Mouse (Mus musculus): ENCODE measurements at regions not wholly inside any gene's neighbourhood (a gene's known extent, or its start where the extent isn't known, plus 50 kb on each side); places are given as distances from the start of the nearest gene placed in this dataset.

DNA sequence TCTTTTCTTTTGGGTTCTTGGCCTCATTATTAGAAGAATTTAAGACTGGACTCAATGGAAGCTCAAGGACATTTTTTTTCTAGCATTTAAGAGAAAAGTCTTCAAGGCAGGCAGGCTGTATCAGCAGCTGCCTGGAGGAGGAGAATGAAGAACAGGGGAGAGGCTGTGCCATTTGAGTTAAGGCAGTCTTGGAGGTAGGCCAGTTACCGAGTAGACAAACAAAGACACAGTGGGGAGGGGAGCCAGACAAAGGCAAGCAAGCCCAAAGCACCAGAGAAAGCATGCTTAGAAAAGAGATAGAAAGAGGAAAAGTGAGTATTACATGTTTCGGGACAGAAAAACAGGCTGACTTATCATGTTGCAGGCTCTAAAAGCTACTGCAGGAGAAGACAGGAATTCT, 392.0 kb downstream of the Igsf11 start:
- DNase-seq (ENCODE audit: low spot score in 2 of 2) = no peak

DNA sequence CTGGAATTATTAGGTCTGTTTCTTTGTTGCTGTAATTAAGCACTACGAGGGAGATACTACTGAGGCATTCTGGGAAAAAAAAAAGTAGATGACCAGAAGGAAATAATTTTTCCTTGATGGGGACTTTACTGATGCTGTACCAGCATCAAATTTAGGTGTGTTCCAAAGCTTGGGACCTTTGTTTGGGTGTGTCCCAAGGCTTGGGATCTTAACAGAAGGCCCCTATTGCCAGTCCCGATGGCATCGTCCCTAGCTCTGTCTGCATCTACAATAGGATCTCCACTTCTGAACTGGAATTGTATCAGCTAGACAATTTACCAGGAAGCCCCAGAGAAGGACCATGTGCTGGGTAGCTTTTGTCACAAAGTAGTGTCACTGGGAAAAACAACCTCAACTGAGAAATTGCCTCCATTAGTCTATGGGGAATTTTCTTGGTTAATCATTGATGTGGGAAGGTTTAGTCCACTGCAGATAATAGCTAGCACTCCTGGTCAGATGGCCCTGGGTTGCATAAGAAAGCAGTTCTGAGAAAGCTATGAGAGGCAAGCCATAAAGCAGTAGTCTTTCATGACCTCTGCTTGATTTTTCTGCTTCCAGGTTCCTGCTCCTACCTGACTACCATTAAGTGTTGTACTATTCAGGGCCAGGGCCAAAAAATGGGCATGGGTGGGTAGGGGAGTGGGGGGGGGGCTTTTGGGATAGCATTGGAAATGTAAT, 392.7 kb downstream of the Igsf11 start:
- DNase-seq (ENCODE audit: low spot score in 2 of 2) = no peak

DNA sequence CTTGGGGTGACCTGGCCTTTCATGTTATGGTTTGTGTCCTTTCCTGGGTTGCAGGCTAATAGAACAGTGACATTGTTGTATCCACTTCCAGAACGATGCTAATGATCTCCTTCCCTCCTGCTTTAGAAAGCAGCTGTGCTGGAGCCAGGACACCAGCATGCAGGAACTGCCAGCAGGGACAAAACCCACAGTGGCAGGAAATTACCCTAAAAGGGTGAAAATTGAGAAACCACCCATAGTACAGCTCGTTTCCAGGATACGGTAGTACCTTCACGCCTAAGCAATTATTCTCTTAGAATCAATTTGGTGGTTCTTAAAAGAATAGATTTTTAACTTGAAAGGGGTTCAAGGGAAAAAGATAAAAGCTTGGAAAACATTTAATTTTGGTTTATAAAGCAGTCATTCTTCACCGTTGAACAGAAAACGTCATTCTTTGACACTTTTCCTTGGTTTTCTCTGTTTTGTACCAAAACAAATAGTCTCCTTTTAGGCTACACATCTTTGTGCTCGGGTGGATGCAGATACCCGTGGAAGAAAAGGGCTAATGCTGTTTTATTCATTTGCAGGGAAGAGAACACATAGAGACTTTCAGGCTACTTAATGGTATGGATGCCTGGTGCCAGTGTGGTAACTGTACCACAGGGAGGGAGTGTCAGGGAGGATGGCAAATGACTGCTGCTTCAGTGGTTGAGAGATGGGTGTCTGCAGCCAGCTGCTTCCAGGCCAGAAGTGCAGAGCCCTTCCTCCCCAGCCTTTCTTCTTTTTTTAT, 394.5 kb downstream of the Igsf11 start:
- peak; percentile 34 to 43 for DNase-seq (ENCODE audit: low spot score in 2 of 2)

DNA sequence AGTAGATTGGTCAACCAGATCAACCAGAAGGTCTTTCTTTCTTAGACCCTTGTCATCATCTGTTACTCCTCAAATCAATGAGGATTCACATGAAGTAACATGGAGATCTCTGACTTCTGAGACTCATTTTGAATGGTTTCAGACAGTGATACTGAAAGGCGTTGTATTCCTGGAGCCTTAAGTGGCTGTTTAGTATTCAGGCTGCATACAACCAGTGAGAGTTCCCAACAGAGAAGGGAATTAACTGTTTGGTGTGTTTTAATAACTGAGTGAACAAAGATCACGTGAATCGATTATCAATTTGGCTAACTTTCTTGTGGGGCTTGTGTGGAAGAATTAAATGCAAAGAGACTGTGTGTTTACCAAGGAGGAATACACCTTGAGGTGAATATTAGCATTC, 406.4 kb downstream of the Igsf11 start:
- DNase-seq (ENCODE audit: low spot score in 2 of 2) = no peak

DNA sequence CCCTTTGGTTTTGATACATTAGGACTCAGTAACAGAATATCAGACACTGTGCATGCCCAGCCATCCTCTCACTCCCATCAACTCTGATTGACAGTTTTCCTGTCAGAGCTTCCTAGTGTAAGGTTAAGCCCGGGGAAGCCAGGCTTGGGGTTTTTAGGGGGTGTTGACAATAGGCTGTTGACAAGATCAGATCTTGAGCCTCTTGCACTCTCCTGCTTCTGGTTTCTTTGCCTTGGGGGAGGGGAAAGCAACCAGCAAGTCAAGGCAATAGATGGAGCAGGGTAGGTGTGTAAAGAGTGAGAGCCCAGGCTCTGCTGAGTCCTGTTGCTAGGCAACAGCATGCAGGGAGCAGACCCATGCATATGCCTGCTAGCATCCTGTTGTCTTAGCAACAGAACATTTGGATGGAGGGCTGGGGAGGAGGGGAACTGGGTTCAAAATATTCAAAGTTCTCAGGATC, 410.5 kb downstream of the Igsf11 start:
- peak; percentile 77 to 91 for DNase-seq (ENCODE audit: low spot score in 2 of 2)

DNA sequence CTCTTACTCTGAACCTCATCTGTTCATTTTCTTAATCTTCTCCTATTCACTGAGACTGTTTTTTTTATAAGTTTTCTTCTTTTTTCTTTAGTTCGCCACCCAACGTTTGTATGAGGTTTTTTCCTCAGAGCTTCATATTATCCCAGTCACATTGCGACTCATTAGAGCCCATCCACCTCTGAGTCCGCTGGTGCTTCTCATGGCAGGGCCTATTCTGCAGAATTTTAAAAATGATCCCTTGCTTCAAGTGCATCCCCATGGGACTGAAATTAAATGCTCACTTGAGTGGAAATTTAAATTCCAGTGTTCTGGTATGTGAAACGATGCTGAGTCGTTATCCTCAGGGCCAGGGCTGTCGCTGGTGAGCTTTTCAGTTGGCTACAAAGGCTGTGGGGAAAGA, 410.9 kb downstream of the Igsf11 start:
- no peak for DNase-seq (ENCODE audit: low spot score in 2 of 2)

DNA sequence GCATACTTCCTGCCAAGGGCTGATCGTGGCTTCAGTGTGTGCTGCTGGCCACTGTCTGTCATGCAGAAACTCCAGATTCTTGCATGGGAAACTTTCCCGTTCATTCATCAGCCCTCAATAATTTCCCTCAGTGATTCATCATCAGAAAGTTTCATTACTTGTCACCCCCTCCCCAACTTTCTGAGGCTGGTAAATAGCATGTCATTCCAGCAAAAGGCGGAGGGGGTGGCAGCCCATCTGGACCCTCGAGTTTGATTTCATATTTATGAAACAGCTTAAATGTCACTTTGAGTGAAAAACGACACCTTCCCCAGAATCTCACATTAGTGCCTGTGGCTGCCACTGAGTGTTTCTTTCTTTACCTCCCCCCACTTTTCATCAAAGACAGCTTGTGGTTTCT, 415.5 kb downstream of the Igsf11 start:
- DNase-seq (ENCODE audit: low spot score in 2 of 2) = peak; percentile 34 to 35

DNA sequence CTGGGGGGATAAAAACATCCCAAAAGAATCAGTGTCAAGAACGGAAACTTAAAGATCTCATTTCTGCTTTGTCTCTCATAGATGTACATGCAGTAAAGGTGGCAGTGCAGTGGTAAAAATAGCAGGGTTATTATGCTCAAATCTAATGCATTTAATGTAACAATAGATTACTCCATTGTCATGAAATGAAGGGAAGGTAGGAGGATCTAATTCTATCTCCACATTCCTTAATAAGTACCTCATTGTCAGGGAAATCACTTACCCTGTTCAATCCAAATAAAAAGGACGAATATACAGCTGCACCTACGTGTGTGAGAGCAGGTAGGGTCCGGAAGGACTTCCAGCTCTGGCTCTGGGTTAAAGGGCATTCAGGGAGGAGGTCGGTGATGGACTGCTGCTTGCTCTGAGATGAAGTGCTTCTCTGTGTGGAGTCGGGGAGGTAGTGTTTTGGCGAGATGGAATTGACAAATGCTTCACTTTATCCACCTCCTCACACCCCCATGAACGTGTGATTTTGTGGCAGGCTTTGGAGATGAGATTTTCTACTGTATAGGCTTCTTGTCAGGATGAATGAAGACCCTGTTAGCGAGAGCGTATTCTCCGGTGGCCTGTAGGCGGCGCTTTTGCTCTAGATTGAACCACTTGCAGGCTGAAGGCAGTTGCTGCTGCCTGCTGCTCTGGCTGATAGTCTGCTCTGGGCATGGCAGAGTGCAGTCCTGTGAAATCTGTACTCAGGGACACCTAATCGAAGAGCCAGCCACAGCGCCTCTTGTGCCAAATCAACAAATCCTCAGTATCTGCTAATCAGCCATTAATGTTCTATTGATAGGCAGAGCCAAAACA, 424.5 kb downstream of the Igsf11 start:
- peak; percentile 92 to 94 for DNase-seq (ENCODE audit: low spot score in 2 of 2)

DNA sequence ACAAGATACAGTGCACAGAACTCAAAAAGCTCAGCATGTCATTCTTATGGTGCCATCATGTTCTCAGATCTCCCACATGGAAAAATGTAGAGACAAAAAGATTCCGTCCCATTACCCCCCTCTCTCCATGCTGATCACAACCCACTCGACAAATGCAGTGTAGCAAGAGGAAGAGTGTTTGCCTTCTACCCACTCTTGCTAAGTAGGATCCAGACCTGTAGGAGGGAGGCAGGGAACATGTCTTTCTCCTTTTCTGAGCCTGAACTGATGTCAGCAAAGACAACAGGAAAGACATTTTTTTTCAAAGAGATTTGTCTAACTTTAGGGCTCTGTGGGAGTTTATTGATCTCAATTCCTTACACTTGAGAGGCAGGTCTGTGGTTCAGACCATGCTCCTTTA, 433.2 kb downstream of the Igsf11 start:
- no peak for DNase-seq (ENCODE audit: low spot score in 2 of 2)

DNA sequence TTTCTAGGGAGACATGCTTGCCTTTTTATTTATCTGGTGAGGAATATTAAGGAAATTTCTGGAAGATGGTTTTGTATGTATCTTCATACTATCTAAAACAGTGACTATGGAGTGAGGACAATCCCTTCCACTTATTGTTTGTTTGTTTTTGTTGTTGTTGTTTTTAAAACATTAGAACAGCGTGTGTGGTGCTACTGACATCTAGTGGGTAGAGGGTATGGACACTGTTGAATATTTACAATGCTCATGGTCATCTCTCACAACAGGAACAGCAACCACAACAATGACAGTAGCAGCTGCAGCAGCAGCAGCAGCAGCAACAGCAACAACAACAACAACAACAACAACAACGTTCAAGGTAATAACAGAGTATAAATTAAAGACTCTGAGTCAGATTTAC, 471.2 kb downstream of the Igsf11 start:
- DNase-seq (ENCODE audit: low spot score in 2 of 2) = no peak

DNA sequence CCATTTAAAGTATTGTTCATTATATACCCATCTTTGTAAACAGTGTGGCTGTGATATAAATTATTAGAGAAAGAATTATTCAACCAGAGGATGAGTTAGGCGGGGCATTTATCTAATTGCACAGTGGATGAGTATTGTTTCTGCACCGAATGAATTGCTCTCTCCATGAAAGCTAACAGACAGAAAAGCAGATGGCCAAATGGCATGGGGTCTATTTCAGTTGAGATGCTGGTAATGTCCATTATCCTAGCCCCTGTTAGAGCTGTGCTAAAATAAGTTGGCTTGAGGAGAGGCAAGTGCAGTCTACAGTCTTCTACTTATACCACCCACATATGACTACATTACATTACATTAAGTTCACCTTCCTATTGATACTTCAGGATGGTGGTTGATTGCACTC, 475.8 kb downstream of the Igsf11 start:
- DNase-seq (ENCODE audit: low spot score in 2 of 2) = no peak

DNA sequence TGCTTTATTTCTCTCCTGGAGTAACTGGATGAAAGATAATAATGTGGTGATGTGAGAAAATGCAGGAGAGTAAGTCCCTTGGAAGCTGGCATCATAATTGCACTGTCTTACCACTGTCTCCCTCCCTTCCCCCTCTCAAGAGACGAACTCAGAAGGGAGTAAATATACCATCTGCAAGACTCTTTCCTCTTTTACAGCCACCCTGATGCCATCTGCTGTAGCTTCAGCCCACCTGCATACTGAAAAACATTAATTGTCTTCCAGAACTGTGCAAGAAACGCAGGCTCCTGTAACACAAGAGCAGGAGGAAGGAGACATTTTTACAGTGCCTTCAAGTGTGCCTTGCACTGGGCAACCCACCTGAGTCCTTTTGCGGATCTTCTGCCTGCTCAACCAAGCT, 482.1 kb downstream of the Igsf11 start:
- DNase-seq (ENCODE audit: low spot score in 2 of 2) = peak; percentile 28 to 56

DNA sequence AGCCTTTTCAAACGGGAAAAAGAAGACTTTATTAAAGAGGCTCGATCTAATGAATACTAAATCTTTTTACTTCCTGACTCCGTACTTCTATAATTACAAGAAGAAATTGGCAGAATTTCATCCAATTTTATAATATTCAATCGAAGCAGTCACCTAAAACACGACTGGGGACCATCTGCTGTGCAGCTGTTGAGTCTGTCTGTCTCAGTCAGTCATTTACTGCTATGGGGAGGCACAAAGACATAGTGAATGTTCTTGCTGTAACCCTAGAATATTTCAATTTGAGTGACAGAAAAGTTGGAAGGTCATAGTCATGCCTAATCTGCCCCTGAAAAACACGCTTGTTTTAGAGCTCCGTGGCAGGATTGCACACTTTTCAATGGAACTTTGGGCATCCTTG, 487.5 kb downstream of the Igsf11 start:
- no peak for DNase-seq (ENCODE audit: low spot score in 2 of 2)

DNA sequence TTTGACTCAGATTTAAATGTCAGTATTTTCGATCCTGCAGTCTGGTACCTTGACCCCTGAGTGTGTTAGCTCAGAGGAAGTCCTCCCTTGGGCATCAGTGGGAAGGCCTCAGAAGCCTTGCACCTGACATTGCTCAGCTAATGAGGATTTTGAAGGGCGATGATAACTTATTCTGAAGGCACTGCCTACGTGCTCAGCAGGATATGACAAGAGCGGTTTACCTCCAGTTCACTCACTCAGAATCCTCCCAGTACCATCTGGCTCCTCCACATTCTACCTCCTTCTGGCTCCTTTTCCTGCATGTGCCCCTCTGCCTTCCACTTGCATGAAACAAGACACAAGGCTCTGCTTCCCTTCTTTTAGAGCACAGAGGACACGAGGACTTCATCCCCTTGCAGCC, 497.5 kb downstream of the Igsf11 start:
- no peak for DNase-seq (ENCODE audit: low spot score in 2 of 2)

DNA sequence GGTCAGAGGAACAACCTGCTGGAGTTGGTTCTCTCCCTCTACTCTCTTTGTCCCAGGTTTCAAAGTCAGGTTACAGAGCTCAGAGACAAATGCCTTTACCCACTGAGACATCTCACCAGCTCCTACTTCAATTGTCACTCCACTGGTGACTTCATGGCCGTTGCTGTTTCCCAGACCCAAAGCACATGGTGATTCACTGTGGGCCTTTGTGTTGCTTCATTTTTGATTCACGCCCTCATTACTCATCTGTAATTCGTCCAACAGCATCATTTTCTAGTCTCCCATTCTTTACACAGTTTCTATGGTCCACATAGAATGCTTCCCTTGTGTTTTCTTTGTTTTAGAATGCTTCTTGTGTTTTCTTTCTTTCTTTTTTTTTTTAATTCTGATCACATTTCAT, 498.2 kb downstream of the Igsf11 start:
- DNase-seq (ENCODE audit: low spot score in 2 of 2) = no peak

DNA sequence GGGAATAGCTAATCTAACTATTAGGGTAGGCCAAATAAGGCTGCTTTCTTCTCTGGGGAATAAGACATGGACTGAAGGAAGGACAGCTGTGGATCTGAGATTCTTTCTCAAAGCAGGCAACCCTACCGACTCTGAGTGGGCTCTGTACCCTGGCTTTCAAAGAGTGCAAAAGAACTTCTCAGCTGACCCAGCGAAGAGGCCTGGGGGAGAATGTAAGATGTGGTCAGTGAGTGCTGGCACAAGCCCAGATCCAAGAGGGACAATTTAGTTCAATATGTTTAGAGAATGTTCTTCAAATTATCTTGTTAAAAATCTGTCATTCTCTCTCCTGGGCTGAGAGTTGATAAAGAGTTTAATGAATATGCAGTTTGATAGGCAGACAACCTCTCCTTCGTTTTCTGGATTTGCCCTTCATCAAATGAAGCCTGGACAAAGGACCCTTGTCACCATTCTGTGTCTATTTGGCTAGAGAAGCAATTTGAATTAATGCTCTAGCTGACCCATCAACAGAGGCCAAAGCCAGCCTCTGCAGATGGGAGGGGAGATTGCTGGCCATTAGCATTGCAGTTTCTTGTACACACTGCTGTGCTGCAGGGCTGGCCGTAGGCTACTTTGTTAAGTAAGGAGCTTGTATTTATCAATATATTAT, 509.8 kb downstream of the Igsf11 start:
- DNase-seq (ENCODE audit: low spot score in 2 of 2) = peak; percentile 77 to 82

DNA sequence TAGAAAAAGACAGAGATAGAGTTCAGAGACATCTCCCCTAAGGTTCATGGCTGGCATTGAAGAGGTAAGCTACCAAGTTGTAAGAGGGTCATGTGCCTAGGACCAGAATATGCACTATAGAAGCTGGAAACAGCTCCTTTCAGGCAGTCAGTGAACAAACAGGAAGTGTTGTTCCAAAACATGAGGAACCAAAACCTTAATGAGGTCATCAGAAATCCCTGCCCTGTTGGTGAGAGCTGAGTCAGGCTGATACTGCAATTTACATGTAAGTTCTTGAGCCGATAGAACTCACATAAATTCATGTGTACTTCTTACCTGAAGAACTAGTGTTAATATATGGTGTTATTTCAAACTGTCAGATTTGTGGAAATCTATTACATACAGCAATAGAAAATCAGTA, 539.1 kb downstream of the Igsf11 start:
- no peak for DNase-seq (ENCODE audit: low spot score in 2 of 2)

DNA sequence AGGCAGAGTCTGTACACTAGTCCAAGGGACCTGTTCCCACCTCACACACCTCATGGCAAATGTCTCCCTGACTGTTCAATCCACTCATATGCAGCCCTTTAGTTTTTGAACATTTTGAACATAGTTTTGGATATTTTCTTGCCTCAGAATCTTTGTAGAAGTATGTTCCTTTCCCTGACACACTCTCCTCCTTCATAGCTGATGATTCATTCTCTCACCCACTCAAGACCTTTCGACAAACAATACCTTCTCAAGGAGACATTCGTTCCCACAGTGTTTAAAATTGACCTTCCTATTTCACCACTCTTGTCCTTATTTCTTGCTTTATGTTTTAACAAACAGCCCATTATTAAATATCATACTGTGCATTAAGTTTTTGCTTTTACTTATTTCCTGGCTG, 538.4 kb upstream of the Lsamp start:
- DNase-seq (ENCODE audit: low spot score in 2 of 2) = no peak

DNA sequence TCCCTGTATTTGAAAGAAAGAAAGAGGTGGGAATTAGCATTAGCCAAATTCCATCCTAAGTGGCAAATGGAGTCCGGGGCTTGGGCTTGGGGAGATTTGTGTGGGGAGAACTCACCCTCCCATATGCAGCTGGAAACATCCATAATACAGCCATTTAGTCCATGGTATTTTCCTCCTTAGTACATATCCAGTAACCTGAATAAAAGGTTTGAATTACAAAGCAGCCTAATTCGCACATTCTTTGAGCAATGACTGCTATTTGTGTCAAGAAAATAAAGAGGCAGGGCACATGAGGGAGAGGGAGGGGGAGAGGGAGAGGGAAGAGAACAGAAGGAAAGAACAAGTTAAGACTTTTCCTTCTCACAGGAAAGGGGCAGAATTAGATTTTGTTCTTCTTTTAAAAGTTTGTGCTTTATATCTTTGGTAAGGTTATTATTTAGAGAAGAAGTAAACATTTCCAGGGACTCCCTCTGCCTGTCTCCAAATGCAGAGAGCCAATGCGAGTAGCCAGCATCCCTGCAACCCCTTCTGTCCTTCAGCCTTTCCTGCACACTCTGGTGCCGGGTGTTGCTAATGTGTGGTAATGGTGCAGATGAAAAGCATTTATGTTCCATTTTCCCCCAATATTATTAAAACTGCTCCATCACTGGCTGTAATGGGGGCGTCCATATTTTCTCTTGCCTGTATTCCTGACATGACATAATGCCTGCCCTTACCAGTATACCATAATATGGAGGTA, 530.6 kb upstream of the Lsamp start:
- DNase-seq (ENCODE audit: low spot score in 2 of 2) = no peak

All from right cerebral cortex, postnatal 10 days (tissue).